Mouse (Mus musculus) CD4-positive helper T cell, adult 2 months (primary cell): ENCODE measurements around the gene Stpg2.
"Not testable (repeated sequence)": the region's sequence is repeated elsewhere in the genome, so short reads cannot be mapped to it uniquely, and the experiment has no call there.

ENCODE experiments used
- DNase-seq: peaks from one replicate; pipeline ENCODE4 v3.0.0-alpha.2; 2012; ENCODE audit warnings: low read depth, missing footprints, low spot score

Gene Stpg2

GRCm38 (mm10) chr3:139205444-139205998, at the start of gene Stpg2:
Stpg2 (plus strand) TSS chr3:139205694.
- DNase-seq = peak; percentile 96

GRCm38 (mm10) chr3:139162146-139162545, 43.3 kb upstream of the Stpg2 start:
- DNase-seq = no peak

GRCm38 (mm10) chr3:139162658-139163057, 42.8 kb upstream of the Stpg2 start:
- no peak for DNase-seq

- no peak for DNase-seq
Measured at GRCm38 (mm10) chr3:139168510-139169269, 36.8 kb upstream of the Stpg2 start.

- no peak for DNase-seq
Measured at GRCm38 (mm10) chr3:139169740-139170139, 35.8 kb upstream of the Stpg2 start.

- no peak for DNase-seq
Measured at GRCm38 (mm10) chr3:139176936-139177335, 28.6 kb upstream of the Stpg2 start.

GRCm38 (mm10) chr3:139191541-139191940, 14.0 kb upstream of the Stpg2 start:
- no peak for DNase-seq

GRCm38 (mm10) chr3:139193917-139194316, 11.6 kb upstream of the Stpg2 start:
- DNase-seq = no peak

- no peak for DNase-seq
Measured at GRCm38 (mm10) chr3:139198412-139198811, 7.1 kb upstream of the Stpg2 start.

- DNase-seq = no peak
Measured at GRCm38 (mm10) chr3:139200324-139200723, 5.2 kb upstream of the Stpg2 start.

GRCm38 (mm10) chr3:139216945-139217344, 11.5 kb downstream of the Stpg2 start:
- DNase-seq = no peak

GRCm38 (mm10) chr3:139225123-139225522, 19.6 kb downstream of the Stpg2 start:
- DNase-seq = no peak

GRCm38 (mm10) chr3:139226811-139227210, 21.3 kb downstream of the Stpg2 start:
- DNase-seq = no peak

GRCm38 (mm10) chr3:139245219-139245618, 39.7 kb downstream of the Stpg2 start:
- DNase-seq = peak; percentile 5

GRCm38 (mm10) chr3:139246508-139246907, 41.0 kb downstream of the Stpg2 start:
- peak; percentile 37 for DNase-seq

GRCm38 (mm10) chr3:139262359-139262758, 56.9 kb downstream of the Stpg2 start:
- not testable (repeated sequence) for DNase-seq

- no peak for DNase-seq
Measured at GRCm38 (mm10) chr3:139297909-139298308, 92.4 kb downstream of the Stpg2 start.

- no peak for DNase-seq
Measured at GRCm38 (mm10) chr3:139308078-139308809, 102.8 kb downstream of the Stpg2 start.

- no peak for DNase-seq
Measured at GRCm38 (mm10) chr3:139311721-139312120, 106.2 kb downstream of the Stpg2 start.

GRCm38 (mm10) chr3:139380494-139380893, 175.0 kb downstream of the Stpg2 start:
- DNase-seq = no peak

- no peak for DNase-seq
Measured at GRCm38 (mm10) chr3:139397077-139397865, 191.8 kb downstream of the Stpg2 start.

- no peak for DNase-seq
Measured at GRCm38 (mm10) chr3:139404673-139405072, 199.2 kb downstream of the Stpg2 start.
